Mouse (Mus musculus) liver, embryonic 14.5 days (tissue): Measurements from ENCODE around the gene 4930556J24Rik.
"Not testable (repeated sequence)": the region's sequence is repeated elsewhere in the genome, so short reads cannot be mapped to it uniquely, and the experiment has no call there.

Experiments used
- CTCF ChIP-seq: IDR thresholded peaks from 2 replicates; pipeline ENCODE4 v1.5.1; 2016; ENCODE audit warnings: antibody characterized with exemption, low read depth, control low read depth
- EP300 ChIP-seq: IDR thresholded peaks from 2 replicates; pipeline ENCODE4 v1.6.1; 2016; ENCODE audit warnings: antibody characterized with exemption, low read depth

GRCm38 (mm10) chr11:4022111-4022510 is 45.5 kb upstream of the 4930556J24Rik start:
- TF ChIP-seq CTCF, EP300: not testable (repeated sequence)
